Mouse (Mus musculus) cerebellum, adult 2 months (tissue): ENCODE results near the gene Cabp4.

Experiments
- CTCF ChIP-seq: fragments of 200-500 bp; IDR thresholded peaks from 2 replicates; pipeline ENCODE4 v1.5.1; 2011; ENCODE audit warnings: low read depth, mild to moderate bottlenecking, control low read depth, low read length, moderate library complexity, borderline replicate concordance; ENCODE audit not compliant: insufficient read depth
- POLR2A ChIP-seq: fragments of 200-500 bp; IDR thresholded peaks from 2 replicates; pipeline ENCODE4 v1.6.1; 2011; ENCODE audit warnings: low read length, control low read depth, borderline replicate concordance; ENCODE audit not compliant: insufficient read depth

DNA sequence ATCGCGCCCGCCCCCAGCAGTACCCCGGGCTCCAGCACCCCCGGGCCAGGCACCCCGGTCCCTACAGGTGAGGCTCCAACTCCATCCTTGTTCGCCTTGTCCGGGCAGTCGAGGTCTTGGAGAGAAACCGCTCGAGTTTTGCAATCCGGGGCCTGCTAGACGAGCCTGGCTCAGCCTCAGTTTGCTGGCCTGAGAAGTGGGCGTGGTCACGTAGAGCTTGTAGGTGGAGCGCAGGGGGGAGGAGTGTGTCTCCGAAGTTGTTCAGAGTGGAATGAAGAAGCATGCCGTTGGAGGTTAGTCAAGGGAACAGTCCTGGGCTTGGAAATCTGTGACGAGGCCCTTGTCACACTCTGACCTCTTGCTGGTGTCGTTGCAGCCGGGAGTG lies 46.4 kb downstream of the Cabp4 start:
- no peak for TF ChIP-seq CTCF
- TF ChIP-seq POLR2A, result no peak
